Mouse (Mus musculus) lung, adult 2 months (tissue): ENCODE data around the gene Ptgis.

Experiments
- CTCF ChIP-seq: fragments of 200-500 bp; IDR thresholded peaks from 2 replicates; pipeline ENCODE4 v1.5.1; 2011; ENCODE audit warnings: mild to moderate bottlenecking, low read length, control low read depth; ENCODE audit not compliant: insufficient read depth
- POLR2A ChIP-seq: fragments of 200-500 bp; IDR thresholded peaks from 2 replicates; pipeline ENCODE4 v1.6.1; 2011; ENCODE audit warnings: low read depth, mild to moderate bottlenecking, control low read depth, low read length, borderline replicate concordance; ENCODE audit errors: extremely low read depth

DNA sequence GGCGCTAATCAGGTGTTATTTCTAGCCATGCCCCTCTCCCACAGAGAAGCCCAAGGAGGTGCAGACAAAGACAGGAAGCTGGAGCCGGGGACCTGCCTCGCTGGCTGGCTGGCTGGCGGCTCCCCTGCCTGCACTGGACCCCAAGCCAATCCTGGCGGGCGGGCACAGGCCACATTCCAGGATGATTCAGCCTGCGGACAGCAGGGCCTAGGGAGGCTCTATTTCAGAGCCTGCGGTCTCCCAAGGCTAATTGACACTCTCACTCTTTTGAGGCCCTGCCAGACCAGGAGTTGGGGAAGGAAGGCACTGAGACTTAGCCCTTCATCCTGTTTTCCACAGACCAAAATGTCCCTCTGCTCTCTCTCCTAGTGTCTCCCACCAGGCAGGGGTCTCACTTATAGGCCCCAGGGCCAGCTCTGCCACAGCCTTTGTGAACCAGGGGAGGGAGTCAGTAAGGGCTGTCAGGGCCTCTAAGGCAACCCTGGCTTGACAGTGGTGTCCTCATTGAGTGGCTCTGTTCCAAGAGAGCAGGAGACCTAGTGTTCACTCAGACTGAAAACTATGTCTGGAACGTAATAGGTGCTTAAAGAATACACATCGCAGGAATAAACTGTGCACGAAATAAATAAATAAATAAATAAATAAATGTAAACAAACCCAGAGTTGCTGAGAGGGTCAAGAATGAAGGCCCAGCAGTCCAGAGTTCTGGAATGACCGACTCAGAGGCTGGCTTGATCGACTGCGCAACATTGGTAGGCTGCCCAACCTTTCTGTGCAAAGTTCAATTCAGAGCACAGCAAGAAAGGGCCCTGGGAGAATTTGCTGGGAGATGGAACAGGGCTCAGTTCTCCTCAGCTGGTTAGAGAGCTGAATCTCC is 8.0 kb downstream of the Ptgis start:
- TF ChIP-seq POLR2A (no peak), CTCF (no peak)
